Mouse (Mus musculus): ENCODE data around the gene Mul1.
A peak's percentile ranks its signal among the peaks of the same experiment; 100 is the strongest.

Gene Mul1

GRCm38 (mm10) chr4:138461471-138461870, 27.0 kb downstream of the Mul1 start:
- no peak for DNase-seq (ENCODE audit: low spot score)

DNA sequence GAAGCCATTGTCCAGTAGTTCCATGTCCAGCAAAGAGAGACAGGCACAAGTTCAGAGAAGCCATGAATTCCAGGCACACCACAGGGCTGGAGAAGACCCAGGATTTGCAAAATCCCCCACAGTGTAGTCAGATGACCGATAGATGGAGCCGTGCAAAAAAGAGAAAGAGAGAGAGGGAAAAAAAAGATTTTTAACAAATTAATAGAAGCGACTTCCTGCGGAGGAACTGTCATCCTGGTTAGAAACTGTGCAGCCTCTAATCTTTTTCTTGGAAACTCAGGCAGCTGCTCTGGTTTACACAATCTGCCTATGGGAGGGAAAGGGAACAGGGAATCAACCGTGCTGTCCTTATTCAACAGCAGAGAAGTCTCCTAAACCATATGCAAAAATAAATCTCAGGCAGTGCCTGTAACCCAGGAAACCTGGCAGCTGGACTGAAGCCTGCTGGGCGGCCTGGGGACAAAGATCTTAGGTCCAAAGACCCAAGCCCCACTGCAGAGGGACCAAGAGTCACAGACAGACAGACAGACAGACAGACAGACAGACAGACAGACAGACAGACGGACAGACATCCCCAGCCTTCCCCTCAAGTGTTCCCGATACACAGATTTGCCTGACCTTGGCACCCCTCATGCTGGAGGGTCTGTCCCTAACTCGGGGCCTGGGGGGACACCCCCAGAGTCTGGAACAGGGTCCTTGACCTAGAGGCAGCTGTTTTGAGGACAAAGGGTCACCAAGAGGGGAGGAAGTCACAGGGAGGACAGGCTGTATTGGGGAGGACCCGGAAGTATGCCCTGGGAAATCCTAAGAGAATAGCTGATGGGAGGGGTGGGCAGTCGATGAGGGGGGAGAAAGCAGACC, 28.7 kb downstream of the Mul1 start:
- peak; percentile 30 for DNase-seq (ENCODE audit: low spot score)

DNA sequence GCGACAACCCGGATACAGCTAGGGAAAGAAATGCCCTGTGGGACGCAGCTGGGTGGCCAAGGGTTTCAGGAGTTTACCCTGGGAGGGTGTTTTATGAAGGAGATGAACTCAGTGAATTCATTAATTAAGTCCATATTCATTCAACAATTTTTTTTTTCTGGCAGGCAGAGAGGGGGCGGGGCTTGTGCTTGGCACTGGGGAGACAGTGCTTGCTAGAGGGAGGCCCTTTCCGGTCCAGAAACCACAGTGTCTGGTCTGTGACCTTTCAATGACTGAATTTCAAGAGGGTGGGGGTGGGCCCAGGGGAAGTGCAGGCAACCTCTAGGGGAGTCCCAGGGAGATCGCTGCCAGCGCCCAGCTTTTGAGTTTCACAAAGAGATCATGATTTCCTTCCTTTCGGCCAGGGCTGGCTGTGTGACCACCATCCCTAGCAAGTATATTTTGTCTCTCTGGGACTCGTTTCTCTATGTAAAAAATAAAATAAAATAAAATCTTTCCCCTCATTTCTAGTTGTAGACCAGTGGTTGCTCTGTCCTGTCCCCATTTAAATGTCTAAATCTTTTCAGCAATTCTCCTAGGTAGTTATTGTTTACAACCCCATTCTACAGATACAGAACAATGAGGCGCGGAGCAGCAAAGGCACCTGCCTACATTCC, 29.5 kb downstream of the Mul1 start:
- DNase-seq (ENCODE audit: low spot score): peak; percentile 76

GRCm38 (mm10) chr4:138464667-138465353, 30.3 kb downstream of the Mul1 start:
- DNase-seq (ENCODE audit: low spot score): peak; percentile 24

DNA sequence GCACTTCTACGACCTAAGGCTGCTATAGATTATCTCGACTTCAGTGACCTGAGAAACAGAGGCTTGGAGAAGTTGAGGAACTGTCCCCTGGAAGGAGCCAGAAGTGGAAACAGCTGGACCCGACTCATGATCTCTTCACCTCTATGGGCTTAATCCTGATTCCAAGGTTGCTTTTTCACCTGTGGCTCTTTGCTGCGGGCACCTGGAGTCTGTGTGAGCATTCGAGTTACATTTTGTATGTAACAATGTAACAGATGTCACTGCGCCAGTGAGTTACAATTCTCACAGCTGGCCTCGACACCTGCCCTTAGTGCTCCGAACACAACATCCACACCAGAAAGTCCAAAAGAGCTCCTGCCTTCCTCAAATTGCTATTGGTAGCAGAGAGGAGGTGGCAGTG, 31.0 kb downstream of the Mul1 start:
- no peak for DNase-seq (ENCODE audit: low spot score)

GRCm38 (mm10) chr4:138466690-138467089, 32.2 kb downstream of the Mul1 start:
- DNase-seq (ENCODE audit: low spot score): no peak

DNA sequence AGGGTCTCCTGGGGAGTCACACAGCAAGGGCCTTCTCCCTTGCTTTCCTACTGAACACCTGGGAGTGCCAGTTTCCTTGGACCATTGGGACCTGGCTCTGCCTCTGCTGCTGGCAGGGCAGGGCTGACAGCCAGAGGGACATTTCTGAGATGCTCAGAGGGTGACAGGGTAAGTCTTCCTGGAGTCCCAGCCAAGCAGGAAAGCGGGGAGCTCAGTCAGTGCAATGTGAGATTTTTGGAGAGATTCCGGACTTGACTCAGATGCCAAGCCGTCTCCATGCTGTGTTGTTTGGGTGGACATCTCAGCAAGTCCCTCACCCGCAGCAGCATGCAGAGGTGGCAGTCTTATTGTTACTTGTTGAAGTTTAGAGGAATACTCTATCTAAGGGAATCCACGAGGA, 33.0 kb downstream of the Mul1 start:
- DNase-seq (ENCODE audit: low spot score): no peak

- no peak for DNase-seq (ENCODE audit: low spot score)
Measured at GRCm38 (mm10) chr4:138469080-138469479, 34.6 kb downstream of the Mul1 start.

- no peak for DNase-seq (ENCODE audit: low spot score)
Measured at GRCm38 (mm10) chr4:138471241-138471640, 36.8 kb downstream of the Mul1 start.

- DNase-seq (ENCODE audit: low spot score): no peak
Measured at GRCm38 (mm10) chr4:138479595-138479994, 45.1 kb downstream of the Mul1 start.

DNA sequence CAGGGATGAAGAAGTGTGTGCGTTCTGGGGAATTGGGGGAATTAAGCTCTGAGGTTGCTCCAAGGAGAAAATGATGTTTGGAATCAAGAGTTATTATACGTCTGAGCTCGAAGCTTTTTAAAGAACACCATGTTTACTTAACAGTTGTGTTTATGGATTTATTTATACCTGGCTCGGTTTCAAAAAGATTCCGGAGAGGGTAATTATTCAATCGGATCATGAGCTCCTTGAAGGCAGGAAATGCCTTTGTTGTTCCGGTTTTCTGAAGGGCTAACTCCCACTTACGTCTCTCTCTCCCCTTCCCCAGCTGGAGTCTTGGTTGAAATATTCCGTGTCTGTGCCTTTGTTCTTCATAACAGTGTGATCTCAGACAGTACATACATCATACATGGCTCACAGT, 46.5 kb downstream of the Mul1 start:
- DNase-seq (ENCODE audit: low spot score): no peak

GRCm38 (mm10) chr4:138482721-138483120, 48.2 kb downstream of the Mul1 start:
- DNase-seq (ENCODE audit: low spot score): no peak

DNA sequence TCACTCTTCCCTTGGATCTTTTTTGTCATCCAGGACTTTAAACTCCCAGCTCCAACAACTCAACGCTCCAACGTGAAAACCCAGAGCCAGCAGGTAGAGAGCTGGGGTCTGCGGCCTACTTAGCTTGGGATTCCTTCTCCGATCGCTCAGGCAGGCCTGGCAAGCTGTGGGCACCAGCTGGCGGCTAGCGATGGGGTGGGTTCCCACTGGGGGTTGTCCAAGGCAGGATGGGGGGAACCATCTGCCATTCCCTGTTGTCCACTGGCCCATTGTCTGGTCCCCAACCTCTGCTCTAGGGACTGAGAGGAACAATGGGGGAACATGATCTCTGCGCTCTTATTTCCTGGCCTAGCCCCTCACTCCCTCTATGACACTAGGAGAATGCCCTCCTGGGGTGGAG, 53.8 kb downstream of the Mul1 start:
- no peak for DNase-seq (ENCODE audit: low spot score)

- no peak for DNase-seq (ENCODE audit: low spot score)
Measured at GRCm38 (mm10) chr4:138491088-138491487, 56.6 kb downstream of the Mul1 start.

Measured in adipocyte (in vitro differentiated cells).